Mouse (Mus musculus) intestine, embryonic 16.5 days (tissue): Measurements from ENCODE around the gene Inpp4a. TPM values are rescaled to one million over a fixed set of nuclear protein-coding genes. Genes with fewer than 3 reads are reported as not detected.

Experiments
- ATAC-seq: fragments of 200-750 bp; cut with Nextera tagmentation; 2 replicates; pipeline ENCODE4 v1.8.0; 2017; ENCODE audit warnings: moderate TSS enrichment, moderate library complexity
- H3K27ac ChIP-seq: fragments of 300-500 bp; sonication (generic); 2 replicates; pipeline ENCODE4 v1.5.1; 2014; ENCODE audit warnings: mild to moderate bottlenecking, low read length
- H3K27me3 ChIP-seq: fragments of 300-500 bp; sonication (generic); replicated peaks from 2 replicates; pipeline ENCODE4 v1.6.1; 2014; ENCODE audit warnings: low read length, control low read depth, mixed read lengths; ENCODE audit not compliant: control insufficient read depth, insufficient read depth
- H3K36me3 ChIP-seq: fragments of 300-500 bp; sonication (generic); 2 replicates; pipeline ENCODE4 v1.6.1; 2014; ENCODE audit warnings: low read length, control low read depth; ENCODE audit not compliant: control insufficient read depth, insufficient read depth
- H3K4me1 ChIP-seq: fragments of 300-500 bp; sonication (generic); 2 replicates; pipeline ENCODE4 v1.6.1; 2014; ENCODE audit warnings: low read length, control low read depth, mixed read lengths; ENCODE audit not compliant: control insufficient read depth, insufficient read depth
- H3K4me2 ChIP-seq: fragments of 300-500 bp; sonication (generic); 2 replicates; pipeline ENCODE4 v1.6.1; 2014; ENCODE audit warnings: low read depth, low read length, control low read depth
- H3K4me3 ChIP-seq: fragments of 300-500 bp; sonication (generic); 2 replicates; pipeline ENCODE4 v1.5.1; 2014; ENCODE audit warnings: mild to moderate bottlenecking, low read length
- H3K9ac ChIP-seq: fragments of 300-500 bp; sonication (generic); 2 replicates; pipeline ENCODE4 v1.6.1; 2014; ENCODE audit warnings: low read depth, low read length
- H3K9me3 ChIP-seq: fragments of 300-500 bp; sonication (generic); 2 replicates; pipeline ENCODE4 v1.6.1; 2016; ENCODE audit warnings: low read length, control low read depth; ENCODE audit not compliant: control insufficient read depth
- WGBS: fragments of 180-500 bp; shearing (Covaris S2); extraction: QIAGEN DNeasy Blood & Tissue Kit; methylation state at CpG from one replicate; pipeline ENCODE4 v1.1.7; 2014; 5-methylcytosine and 5-hydroxymethylcytosine counted together
- polyA plus RNA-seq: library from polyadenylated mRNA; unstranded; fragments of >200 nt; fragmentation: Nextera tagmentation; extraction: Ambion mirVana; gene quantifications from 2 replicates; pipeline ENCODE4 v1.2.1, GENCODE M21; 2015

Gene Inpp4a
- polyA plus RNA-seq, 1 experiment from 2014 or later, result 12.1 TPM

- Histone ChIP-seq H3K4me1 (no peaks in the 10 kb centered on the region), H3K4me2 (no peak overlapping the region), H3K36me3 (0 out of 2 replicates have a peak, but pooled peaks cover 4% of the 10 kb centered on the region), H3K4me3 (no peak overlapping the region), H3K9ac (no peak overlapping the region), H3K27me3 (no peaks in the 10 kb centered on the region), H3K27ac (no peak overlapping the region), H3K9me3 (no peaks in the 10 kb centered on the region)
- WGBS, result 86% methylated on average over 5 of the region's 5 CpGs
- ATAC-seq, result no peak; the same call in 1 of the 2 replicates
Measured at GRCm38 (mm10) chr1:37380913-37381312, 81.2 kb downstream of the Inpp4a start.

- no peak overlapping the region for H3K9ac ChIP-seq
- H3K27me3 ChIP-seq, result no peaks in the 10 kb centered on the region
- no peaks in the 10 kb centered on the region for H3K9me3 ChIP-seq
- no peak overlapping the region for H3K4me2 ChIP-seq
- 79% methylated on average over 3 of the region's 3 CpGs for WGBS
- no peak overlapping the region for H3K27ac ChIP-seq
- no peak overlapping the region for H3K4me3 ChIP-seq
- 0 out of 2 replicates have a peak, but pooled peaks cover 4% of the 10 kb centered on the region for H3K36me3 ChIP-seq
- ATAC-seq, result no peak
- H3K4me1 ChIP-seq, result no peaks in the 10 kb centered on the region
Measured at GRCm38 (mm10) chr1:37384304-37384703, 84.6 kb downstream of the Inpp4a start.

- Histone ChIP-seq H3K4me2 (no peak overlapping the region), H3K36me3 (no peaks in the 10 kb centered on the region), H3K9me3 (no peaks in the 10 kb centered on the region), H3K9ac (no peak overlapping the region), H3K4me3 (no peak overlapping the region), H3K27me3 (no peaks in the 10 kb centered on the region), H3K4me1 (no peaks in the 10 kb centered on the region), H3K27ac (no peak overlapping the region)
- ATAC-seq, result no peak
- 74% methylated on average over 7 of the region's 7 CpGs for WGBS
Measured at GRCm38 (mm10) chr1:37386448-37386971, 86.8 kb downstream of the Inpp4a start.

GRCm38 (mm10) chr1:37393174-37393573, 93.5 kb downstream of the Inpp4a start:
- H3K9me3 ChIP-seq, result no peaks in the 10 kb centered on the region

GRCm38 (mm10) chr1:37396481-37396880, 96.8 kb downstream of the Inpp4a start:
- ATAC-seq, result no peak
- H3K9me3 ChIP-seq, result no peaks in the 10 kb centered on the region
- 68% methylated on average over 1 of the region's 1 CpGs for WGBS

More at GRCm38 (mm10) chr1:37393174-37393573, 93.5 kb downstream of the Inpp4a start:
- 83% methylated on average over 5 of the region's 5 CpGs for WGBS
- Histone ChIP-seq H3K4me1 (peaks cover 2% of the 10 kb centered on the region; the same call in 1 of the 2 replicates), H3K4me3 (no peak overlapping the region), H3K27me3 (no peaks in the 10 kb centered on the region), H3K27ac (no peak overlapping the region), H3K36me3 (no peaks in the 10 kb centered on the region), H3K4me2 (no peak overlapping the region), H3K9ac (no peak overlapping the region)
- ATAC-seq, result no peak

GRCm38 (mm10) chr1:37398961-37399360, 99.3 kb downstream of the Inpp4a start:
- no peak overlapping the region for H3K9ac ChIP-seq
- no peak overlapping the region for H3K27ac ChIP-seq
- no peaks in the 10 kb centered on the region for H3K27me3 ChIP-seq
- peak; percentile 56; the same call in 1 of the 2 replicates for ATAC-seq
- no peaks in the 10 kb centered on the region for H3K9me3 ChIP-seq
- H3K4me2 ChIP-seq, result no peak overlapping the region
- H3K4me1 ChIP-seq, result peaks cover 10% of the 10 kb centered on the region; the same call in 1 of the 2 replicates
- H3K4me3 ChIP-seq, result no peak overlapping the region
- no peaks in the 10 kb centered on the region for H3K36me3 ChIP-seq
- WGBS, result 28% methylated on average over 3 of the region's 3 CpGs

More at GRCm38 (mm10) chr1:37396481-37396880, 96.8 kb downstream of the Inpp4a start:
- H3K4me2 ChIP-seq, result no peak overlapping the region
- no peaks in the 10 kb centered on the region for H3K36me3 ChIP-seq
- peaks cover 10% of the 10 kb centered on the region; the same call in 1 of the 2 replicates for H3K4me1 ChIP-seq
- no peak overlapping the region for H3K4me3 ChIP-seq
- H3K27ac ChIP-seq, result no peak overlapping the region
- no peaks in the 10 kb centered on the region for H3K27me3 ChIP-seq
- H3K9ac ChIP-seq, result no peak overlapping the region

- H3K27ac ChIP-seq, result no peak overlapping the region
- H3K36me3 ChIP-seq, result no peaks in the 10 kb centered on the region
- no peak overlapping the region for H3K4me2 ChIP-seq
- H3K4me3 ChIP-seq, result no peak overlapping the region
- H3K27me3 ChIP-seq, result no peaks in the 10 kb centered on the region
- H3K9ac ChIP-seq, result no peak overlapping the region
- H3K4me1 ChIP-seq, result peaks cover 10% of the 10 kb centered on the region; the same call in 1 of the 2 replicates
- no peaks in the 10 kb centered on the region for H3K9me3 ChIP-seq
- ATAC-seq, result no peak
- 64% methylated on average over 8 of the region's 8 CpGs for WGBS
Measured at GRCm38 (mm10) chr1:37399734-37400133, 100.1 kb downstream of the Inpp4a start.

GRCm38 (mm10) chr1:37401687-37402086, 102.0 kb downstream of the Inpp4a start:
- no peaks in the 10 kb centered on the region for H3K36me3 ChIP-seq
- no peak overlapping the region for H3K4me3 ChIP-seq
- no peak overlapping the region for H3K9ac ChIP-seq
- no peak overlapping the region for H3K27ac ChIP-seq
- H3K4me1 ChIP-seq, result peaks cover 10% of the 10 kb centered on the region; the same call in 1 of the 2 replicates
- H3K27me3 ChIP-seq, result no peaks in the 10 kb centered on the region
- no peak for ATAC-seq
- no peak overlapping the region for H3K4me2 ChIP-seq
- WGBS, result 60% methylated on average over 4 of the region's 4 CpGs
- no peaks in the 10 kb centered on the region for H3K9me3 ChIP-seq

- no peak for ATAC-seq
- 92% methylated on average over 2 of the region's 2 CpGs for WGBS
- H3K36me3 ChIP-seq, result no peaks in the 10 kb centered on the region
Measured at GRCm38 (mm10) chr1:37405137-37405536, 105.5 kb downstream of the Inpp4a start.

GRCm38 (mm10) chr1:37407228-37407627, 107.6 kb downstream of the Inpp4a start:
- no peaks in the 10 kb centered on the region for H3K4me1 ChIP-seq

More at GRCm38 (mm10) chr1:37405137-37405536, 105.5 kb downstream of the Inpp4a start:
- Histone ChIP-seq H3K9ac (no peak overlapping the region), H3K27ac (no peak overlapping the region), H3K9me3 (no peaks in the 10 kb centered on the region), H3K4me1 (no peaks in the 10 kb centered on the region), H3K4me2 (no peak overlapping the region), H3K27me3 (no peaks in the 10 kb centered on the region), H3K4me3 (no peak overlapping the region)

More at GRCm38 (mm10) chr1:37407228-37407627, 107.6 kb downstream of the Inpp4a start:
- Histone ChIP-seq H3K9ac (no peak overlapping the region), H3K36me3 (no peaks in the 10 kb centered on the region), H3K4me3 (no peak overlapping the region), H3K27me3 (no peaks in the 10 kb centered on the region), H3K4me2 (no peak overlapping the region), H3K9me3 (no peaks in the 10 kb centered on the region), H3K27ac (no peak overlapping the region)
- no peak for ATAC-seq
- 82% methylated on average over 8 of the region's 8 CpGs for WGBS
